Mouse (Mus musculus): ENCODE measurements around the gene Sgsm3.

Sgsm3 gene

DNA sequence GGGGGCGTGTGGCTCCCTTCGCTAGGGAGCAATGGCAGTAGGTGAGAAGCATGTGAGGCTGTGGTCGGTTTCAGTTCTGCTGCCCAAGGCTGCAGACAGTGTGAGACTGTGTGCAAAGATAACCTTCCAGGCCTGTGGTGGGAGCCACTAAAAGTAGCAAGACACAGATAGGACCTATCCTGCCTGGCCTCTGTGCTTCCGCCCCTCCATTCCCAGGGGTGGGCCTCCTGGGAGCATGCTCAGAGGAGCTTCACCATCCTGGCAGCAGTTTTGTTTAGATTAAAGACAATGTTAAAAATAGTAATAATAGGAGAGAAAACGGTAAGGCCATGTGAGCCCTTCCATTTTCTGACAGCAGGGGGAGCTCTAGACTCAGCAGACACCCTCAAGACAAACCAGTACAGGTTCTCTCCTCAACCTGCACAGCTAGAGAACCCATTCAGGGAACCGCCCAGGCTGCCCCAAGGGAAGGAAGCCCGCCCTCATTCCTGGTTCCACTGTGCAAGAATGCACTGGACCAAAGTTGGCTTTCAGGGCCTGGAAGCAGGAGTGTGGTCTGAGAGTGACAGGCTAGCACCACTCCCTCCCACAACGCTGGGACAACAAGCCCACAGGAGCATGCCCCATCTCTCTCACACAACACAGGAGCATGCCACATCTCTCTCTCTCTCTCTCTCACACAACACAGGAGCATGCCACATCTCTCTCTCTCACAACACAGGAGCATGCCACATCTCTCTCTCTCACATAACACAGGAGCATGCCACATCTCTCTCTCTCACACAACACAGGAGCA, 50.0 kb downstream of the Sgsm3 start:
- DNase-seq (ENCODE audit: low spot score): peak; percentile 73

- DNase-seq (ENCODE audit: low spot score): no peak
Measured at GRCm38 (mm10) chr15:81030891-81031425, 53.4 kb downstream of the Sgsm3 start.

GRCm38 (mm10) chr15:81031611-81032010, 54.0 kb downstream of the Sgsm3 start:
- DNase-seq (ENCODE audit: low spot score): no peak

- no peak for DNase-seq (ENCODE audit: low spot score)
Measured at GRCm38 (mm10) chr15:81032941-81033629, 55.5 kb downstream of the Sgsm3 start.

DNA sequence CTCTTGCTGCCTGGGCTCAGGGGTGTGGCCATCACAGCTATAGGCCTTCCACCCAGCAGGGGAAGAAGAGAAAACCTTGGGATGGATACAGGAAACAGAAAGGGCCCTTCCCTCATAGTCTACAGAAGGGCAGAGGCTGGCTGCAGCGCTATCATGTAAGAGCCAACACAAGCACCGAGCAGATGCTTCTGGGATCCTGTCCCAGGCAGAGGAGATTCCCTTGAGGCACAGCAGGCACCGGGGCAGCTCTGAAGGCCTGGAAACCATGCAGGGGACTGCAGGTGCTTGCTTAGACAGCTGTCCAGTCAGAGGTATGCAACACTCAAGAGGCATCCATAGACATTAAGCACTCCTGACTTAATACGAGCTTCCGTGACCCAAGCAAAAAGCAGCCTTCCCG, 56.6 kb downstream of the Sgsm3 start:
- DNase-seq (ENCODE audit: low spot score): no peak

GRCm38 (mm10) chr15:81035417-81036162, 58.0 kb downstream of the Sgsm3 start:
- DNase-seq (ENCODE audit: low spot score): no peak

DNA sequence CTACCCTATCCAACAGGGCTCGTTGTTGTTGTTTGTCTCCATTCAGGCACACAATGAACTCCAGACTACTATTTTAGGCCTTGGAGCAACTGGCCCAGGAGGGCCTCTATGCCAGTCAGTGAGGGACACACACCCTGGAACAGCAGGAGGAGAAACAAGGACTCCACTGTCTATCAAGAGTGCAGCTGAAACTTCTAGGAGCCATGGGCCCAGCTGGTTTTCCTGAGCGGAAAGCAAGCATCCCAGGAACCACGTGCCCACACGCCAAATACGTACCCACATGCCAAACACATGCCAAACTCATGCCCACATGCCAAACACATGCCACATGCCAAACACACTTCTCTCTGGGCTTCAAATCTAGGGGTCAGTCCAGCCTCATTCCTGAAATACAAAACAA, 60.9 kb downstream of the Sgsm3 start:
- DNase-seq (ENCODE audit: low spot score): no peak

DNA sequence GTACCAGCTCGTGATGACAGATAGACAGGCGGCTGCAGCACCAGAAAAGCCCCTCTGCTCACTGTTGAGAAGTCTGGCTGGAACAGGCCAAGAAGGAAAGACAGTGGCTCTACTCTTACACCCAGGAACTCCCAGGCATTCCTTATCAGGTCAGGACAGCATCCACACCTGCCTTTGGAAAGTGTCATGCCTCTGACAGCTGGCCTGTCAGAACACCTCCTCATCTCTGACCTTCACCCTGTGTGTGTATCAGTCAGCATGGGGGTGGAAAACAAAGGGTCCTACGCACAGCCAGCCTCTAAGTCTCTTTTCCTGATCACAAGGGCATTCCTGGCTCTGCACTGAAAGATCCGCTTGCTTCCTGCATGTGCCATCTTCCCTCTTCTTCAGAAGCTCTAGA, 64.2 kb downstream of the Sgsm3 start:
- DNase-seq (ENCODE audit: low spot score): peak; percentile 56

DNA sequence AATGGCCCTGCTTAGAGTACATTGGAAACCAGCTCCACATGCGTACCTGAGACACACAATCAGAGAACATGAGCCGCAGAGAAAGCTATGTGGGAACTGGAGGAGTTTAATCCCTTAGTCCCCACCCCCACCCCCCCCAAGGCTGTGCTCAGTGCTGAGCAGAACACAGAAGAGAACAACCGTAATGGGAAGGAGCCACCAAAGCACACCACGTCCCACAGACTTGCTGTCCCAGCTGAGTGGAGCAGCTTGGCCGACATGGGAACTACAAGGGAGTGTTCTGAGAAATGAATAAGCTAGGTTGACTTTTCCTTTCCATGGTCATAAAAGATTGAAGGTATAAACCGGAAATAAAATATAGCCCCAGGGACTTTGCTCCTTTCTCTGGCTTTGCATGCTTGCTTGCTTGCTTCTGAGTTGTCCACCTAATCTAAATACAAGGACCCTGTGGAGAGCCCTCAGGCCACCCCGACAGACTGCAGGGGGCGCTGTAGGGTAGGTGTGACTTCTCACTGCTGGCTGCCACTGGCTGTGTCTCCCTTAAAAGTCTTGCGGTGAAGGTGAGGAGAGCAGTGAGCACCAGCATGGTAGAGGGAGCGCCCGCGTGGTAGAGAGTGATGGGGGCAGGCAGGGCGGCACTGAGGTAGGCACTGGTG, 64.8 kb downstream of the Sgsm3 start:
- no peak for DNase-seq (ENCODE audit: low spot score)

DNA sequence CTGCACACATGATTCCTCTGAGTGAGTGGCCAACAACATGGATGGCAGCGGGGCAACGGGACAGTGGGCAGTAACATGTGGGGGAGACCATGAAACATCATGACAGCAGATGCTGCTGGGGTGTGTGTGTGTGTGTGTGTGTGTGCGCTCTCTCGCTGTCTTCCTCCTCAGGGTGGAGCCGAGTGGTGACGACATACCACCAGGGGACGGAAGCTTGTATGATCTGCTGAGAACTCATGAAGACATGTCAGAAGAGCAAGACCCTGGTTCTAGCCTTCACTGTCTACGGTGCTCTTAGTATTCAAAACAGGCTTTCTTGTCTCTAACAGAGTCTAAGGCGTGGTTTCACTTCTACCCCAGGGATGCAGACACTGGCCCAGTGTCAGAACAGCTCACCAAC, 66.9 kb downstream of the Sgsm3 start:
- no peak for DNase-seq (ENCODE audit: low spot score)

DNA sequence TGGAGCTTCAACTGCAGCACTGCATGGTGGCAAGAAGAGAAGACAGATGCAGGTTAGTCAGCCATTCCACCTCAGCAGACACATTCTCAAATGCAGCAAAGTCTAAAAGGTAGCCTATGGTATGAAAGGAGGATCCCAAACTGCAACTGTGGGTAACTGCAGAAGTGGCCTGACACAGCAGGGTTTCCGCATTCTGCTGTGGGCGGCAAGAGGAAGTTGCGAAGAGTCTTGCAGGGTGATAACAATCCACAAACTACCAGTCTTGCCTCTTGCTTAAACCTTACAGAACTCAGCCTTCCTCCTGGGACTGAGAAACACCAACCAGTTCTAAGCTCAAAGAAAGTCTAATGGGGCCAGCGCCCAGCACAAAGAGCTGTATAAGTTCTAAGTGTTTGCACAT, 67.8 kb downstream of the Sgsm3 start:
- DNase-seq (ENCODE audit: low spot score): no peak

DNA sequence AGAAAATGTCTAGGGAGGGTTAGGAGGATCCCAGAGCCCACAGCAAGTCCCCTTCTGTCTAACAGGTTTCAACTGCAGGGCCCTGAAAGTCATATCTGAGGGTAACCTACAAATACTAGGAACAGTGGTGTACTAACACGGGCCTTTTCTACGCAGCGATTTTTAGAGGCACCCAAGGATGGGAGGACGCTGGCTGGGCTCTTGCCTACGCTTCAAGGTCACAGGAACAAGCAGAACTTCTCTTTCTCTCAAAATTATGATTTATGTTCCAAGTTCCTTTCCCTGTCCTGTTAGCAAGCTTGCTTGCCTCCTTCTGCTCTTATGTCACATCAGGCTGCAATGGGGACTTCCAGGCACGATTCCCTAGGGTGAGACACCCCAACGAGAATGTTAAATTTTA, 68.5 kb downstream of the Sgsm3 start:
- DNase-seq (ENCODE audit: low spot score): no peak

DNA sequence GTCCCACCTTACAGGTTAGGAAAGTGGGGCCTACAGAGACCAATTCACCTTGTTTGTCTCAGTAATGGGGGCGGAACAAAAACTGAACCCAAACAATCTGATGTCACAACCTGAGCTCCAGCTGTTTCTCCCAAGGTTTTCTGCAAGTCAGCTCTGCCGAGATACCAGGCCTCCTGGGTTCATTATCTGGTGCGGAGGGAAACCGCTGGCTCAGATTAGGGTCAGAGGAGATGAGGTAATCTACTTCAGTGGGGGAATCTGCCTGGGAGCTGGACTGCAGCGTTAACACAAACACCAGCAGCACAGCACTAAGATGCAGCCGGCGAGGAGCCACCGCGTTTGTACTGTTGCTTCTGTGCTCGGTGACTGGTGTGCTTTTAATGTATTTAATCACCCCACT, 69.9 kb downstream of the Sgsm3 start:
- peak; percentile 40 for DNase-seq (ENCODE audit: low spot score)

- no peak for DNase-seq (ENCODE audit: low spot score)
Measured at GRCm38 (mm10) chr15:81049401-81050053, 72.0 kb downstream of the Sgsm3 start.

DNA sequence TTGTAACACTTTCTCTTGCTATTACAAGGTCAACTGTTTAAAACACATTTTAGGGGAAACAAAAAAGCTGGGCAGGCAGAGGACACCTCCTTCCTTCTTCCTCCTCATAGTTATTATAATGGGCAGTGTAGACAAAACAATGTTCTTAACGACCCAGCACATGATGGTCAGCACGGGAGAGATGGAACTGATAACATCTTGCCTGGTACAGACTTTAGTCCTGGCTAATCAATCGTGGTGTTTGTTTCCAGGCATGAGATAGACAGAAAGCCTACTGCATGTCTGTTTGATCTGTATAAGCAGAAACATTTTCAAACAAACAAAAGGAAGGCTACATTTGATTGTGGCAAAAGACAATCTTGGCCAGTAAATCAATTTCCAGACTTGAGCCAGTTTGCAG, 72.9 kb downstream of the Sgsm3 start:
- DNase-seq (ENCODE audit: low spot score): no peak

- no peak for DNase-seq (ENCODE audit: low spot score)
Measured at GRCm38 (mm10) chr15:81052491-81052890, 74.9 kb downstream of the Sgsm3 start.

- no peak for DNase-seq (ENCODE audit: low spot score)
Measured at GRCm38 (mm10) chr15:81055488-81055887, 77.9 kb downstream of the Sgsm3 start.

GRCm38 (mm10) chr15:81057736-81058135, 80.2 kb downstream of the Sgsm3 start:
- DNase-seq (ENCODE audit: low spot score): no peak

DNA sequence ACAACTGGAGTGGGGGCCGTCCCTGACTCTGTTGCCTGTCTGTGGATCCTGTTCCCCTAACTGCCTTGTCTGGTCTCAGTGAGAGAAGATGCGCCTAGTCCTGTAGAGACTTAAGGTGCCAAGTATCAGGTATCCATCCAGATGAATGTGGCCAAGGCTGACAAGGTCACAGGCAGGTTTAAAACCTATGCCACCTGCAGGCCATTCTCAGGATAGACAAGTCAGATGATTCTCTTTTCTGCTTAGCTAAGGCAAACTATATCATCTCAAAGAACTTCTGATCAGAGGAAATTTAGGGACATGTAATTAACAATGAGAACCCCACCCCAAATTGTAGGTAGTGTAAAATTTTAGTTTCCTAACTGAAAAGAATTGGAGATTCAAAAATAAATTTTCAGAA, 83.4 kb downstream of the Sgsm3 start:
- no peak for DNase-seq (ENCODE audit: low spot score)
